Mouse (Mus musculus): ENCODE results near the gene Atl3.

- TF ChIP-seq CTCF (IDR thresholded peaks at IDR 0.05; ENCODE audit: low read depth, low read length) (no peak), TAL1 (conservative IDR thresholded peaks at IDR 0.05; ENCODE audit: low read depth, low read length) (no peak), POLR2AphosphoS5 (IDR thresholded peaks at IDR 0.05; ENCODE audit: insufficient replicate concordance, low read depth, low read length) (no peak), GATA1 (IDR thresholded peaks at IDR 0.05; ENCODE audit: borderline replicate concordance, low read length) (no peak)
Measured at GRCm38 (mm10) chr19:7576180-7576579, 82.3 kb downstream of the Atl3 start.

All from G1E (cell line).